Mouse (Mus musculus) ES-E14 (cell line): ENCODE measurements around the gene Mmrn2.

Experiments
- ZC3H11A ChIP-seq: IDR thresholded peaks from 2 replicates; pipeline ENCODE4 v1.6.1; 2012; ENCODE audit warnings: low read depth, mild to moderate bottlenecking, inconsistent platforms, low read length, borderline replicate concordance
- ZNF384 ChIP-seq: IDR thresholded peaks from 2 replicates; pipeline ENCODE4 v1.6.1; 2012; ENCODE audit warnings: low read depth, low read length, inconsistent platforms

DNA sequence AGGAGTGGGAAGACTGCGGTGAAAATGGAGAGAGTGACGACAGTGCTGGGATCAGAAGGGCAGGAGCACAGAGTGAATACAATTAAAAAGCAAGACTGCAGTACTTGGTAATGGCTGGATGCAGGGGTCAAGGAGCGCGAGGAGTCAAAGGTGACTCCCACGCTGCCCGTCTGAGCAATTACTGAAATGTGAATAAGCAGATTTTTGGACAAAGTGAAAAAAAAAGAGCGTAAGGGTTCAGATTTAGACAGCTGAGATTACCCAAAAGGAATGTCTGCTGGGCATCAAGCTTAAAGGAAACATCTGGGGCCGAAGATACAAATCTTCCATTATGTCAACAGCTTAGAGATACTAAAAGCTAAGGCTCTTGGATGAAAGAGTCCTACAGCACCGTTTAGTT lies 74.5 kb downstream of the Mmrn2 start:
- TF ChIP-seq ZNF384 (no peak), ZC3H11A (no peak)
